Mouse (Mus musculus): Measurements from ENCODE around the gene Fam234b.

Gene Fam234b

DNA sequence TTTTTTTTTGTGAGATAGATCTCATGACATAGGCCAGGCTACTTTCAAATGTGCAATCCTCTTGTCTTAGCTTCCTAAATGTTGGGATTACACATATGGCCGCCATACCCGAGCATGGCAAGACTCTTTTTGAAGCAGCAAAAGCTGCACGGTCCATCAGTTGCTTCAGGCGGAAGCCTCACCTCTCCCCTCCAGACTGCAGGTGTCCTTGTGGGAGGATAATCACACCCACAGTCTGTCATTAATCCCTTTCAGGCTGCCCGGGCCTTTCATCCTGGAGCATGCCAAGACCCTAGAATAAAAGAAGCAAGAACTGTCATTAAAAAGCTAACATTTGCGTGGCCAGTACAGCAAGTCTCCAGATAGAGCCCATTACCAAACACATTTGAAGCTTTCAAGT lies 71.8 kb downstream of the Fam234b start:
- DNase-seq (ENCODE audit: low spot score): no peak

DNA sequence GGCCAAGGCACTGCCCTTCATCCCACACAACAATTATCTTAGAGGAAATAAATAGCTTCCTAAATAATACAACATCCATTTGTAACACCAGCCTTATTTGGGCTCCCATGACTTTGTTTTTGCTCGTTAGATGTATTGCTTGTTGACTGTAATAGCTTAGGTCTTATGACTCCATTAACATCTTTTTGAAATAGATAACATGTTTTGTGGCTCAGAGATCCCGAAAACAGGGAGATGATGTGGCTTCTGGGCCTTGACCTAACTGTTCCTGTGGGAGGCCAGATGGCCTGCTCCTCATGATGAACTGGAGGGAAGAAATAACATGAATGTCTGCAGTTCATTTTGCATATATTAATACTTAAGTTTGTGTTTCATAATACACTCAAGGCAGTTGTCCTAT lies 74.0 kb downstream of the Fam234b start:
- DNase-seq (ENCODE audit: low spot score): no peak

DNA sequence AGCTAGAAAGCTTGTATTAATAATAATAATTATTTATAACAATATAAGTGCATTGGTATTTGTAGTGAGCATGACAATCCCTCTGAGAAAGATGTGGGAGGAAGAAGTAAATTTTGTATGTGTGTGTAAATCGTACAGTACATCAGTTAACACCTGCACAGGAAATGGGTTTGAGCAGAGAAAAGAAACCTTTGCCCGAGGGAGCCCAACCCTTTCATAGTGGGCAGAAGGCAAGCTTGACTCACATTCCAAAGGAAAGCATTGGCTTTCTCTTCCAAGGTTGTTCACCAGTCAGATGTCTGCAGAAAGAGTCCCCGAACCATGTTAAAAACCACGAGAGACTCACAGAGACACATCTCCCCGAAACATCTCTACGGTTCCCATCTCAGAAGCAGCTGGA lies 75.3 kb downstream of the Fam234b start:
- DNase-seq (ENCODE audit: low spot score): no peak

DNA sequence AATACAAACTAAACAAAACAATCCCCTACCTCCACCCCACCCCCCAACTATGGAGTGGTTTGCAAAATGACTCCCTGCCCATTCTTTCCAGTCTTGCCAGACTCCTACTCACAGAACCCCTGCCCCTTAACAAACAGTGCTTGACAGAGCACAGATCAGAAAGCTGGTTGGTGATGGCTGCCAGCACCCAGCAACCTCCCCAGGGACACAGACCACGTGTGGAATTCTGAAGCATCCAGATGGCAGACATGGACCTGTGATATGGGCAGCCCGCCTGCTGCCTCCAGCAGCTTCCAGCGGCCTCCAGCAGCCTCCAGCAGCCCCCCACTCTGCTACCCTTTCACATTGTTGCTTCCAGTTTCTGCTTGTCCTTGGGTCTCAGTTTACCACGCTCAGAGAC lies 77.5 kb downstream of the Fam234b start:
- no peak for DNase-seq (ENCODE audit: low spot score)

DNA sequence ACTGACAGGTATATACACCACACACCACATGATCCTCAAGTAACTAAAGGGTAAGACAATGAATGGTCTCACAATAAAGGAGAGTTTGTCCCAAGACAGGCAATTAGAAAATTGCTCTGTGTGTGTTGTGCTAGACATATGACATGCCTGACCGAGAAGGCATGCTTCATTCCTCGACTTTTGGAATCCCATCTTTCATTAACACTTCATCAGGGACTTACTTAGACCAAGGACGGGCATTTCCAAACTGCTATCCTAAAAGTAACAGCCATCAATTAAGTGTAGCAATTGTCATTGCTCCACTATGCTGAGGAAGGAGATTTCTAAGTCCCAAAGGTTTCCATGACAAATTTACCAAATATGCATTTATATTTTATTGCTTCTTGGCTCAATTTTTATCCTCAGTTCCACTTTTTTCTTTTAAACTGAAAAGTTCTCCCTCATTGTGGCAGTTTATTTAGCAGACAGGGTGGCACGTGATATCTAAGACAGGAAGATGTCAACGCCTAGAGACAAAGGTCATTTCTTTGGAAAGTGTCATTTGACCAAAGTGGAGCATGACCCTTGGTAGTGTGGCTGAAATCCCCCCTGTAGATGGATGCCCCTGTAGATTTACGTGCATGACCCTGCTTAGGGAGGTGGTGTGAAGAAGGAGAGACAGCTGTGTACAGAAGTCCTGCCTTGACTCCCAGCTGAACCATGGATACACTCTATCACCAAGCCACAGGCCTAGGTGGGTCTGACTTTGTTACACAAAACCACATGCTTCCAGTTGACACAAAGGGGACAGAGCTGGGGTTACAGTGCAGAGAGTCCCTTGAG lies 78.9 kb downstream of the Fam234b start:
- no peak for DNase-seq (ENCODE audit: low spot score)

DNA sequence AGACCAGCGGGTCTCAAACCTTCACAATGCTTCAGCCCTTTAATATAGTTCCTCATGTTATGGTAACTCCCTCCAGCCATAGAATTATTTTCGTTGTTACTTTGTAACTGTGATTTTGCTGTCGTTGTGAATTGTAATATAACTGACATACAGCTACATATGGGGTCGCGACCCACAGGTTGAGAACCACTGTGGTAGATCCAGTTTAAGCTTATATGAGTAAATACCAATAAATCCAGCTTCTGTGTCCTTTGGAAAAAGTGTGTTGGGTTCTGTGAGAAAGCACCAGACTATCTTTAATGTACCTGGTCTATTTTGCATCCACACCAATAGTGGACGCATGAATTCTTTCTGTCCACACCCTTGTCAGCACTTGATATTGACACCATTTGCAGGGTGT lies 80.5 kb downstream of the Fam234b start:
- DNase-seq (ENCODE audit: low spot score): no peak

DNA sequence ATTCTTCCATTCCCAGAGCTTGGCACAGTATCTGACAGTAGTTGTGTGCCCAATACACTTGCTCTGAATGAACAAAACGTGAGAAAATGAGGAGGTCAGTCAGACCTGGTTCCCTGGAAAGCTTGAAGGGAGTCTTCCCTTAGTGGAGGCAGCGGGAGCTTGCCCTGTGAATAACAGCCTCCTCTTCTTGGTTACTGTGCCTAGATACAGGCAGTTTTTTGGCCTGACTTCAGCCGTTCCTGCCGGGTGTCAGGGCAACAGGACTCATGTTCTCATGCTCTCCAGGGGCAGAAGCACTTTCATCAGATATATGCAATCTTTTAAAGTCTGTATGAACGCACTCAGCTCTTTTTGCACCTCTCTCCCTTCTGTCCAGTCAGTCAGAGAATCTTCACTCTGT lies 81.5 kb downstream of the Fam234b start:
- DNase-seq (ENCODE audit: low spot score): no peak

DNA sequence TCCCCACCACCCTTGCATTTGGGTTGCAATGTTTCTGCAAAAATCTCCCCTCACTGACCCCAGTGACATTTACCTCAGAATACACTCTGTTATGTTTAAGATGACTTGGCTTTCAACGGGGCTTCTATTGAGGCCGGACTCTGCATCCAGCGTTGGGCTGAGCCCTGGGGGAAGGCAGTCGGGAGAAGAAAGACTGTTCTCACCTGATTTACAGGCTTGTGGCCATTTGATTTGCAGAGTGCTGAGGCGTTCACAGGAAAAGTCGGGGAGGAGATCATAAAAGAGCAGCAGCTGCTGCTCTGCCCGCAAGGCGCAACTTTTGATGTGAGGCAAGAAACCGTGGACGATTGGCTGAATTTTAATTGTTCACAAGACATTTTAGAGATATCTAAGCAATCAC lies 82.1 kb downstream of the Fam234b start:
- no peak for DNase-seq (ENCODE audit: low spot score)

DNA sequence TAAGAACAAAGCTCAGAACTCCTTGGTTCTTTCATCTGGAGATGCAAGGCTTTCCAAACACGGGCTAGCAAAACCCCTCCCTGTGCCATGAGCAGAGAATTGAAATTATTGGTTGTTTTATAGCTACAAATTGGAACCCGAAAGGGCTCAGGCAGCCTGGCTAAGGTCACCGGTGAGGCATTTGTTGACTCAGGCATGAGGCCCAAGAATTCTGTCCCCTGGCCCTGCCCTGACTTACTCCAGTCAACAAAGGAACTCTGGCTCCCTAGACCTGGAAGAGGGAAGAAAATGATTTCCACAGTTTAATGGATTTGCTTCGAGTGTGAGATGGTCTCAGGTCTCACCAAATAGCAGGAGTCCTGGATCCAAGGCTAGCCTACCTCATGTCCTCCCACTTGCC lies 94.6 kb downstream of the Fam234b start:
- DNase-seq (ENCODE audit: low spot score): no peak

DNA sequence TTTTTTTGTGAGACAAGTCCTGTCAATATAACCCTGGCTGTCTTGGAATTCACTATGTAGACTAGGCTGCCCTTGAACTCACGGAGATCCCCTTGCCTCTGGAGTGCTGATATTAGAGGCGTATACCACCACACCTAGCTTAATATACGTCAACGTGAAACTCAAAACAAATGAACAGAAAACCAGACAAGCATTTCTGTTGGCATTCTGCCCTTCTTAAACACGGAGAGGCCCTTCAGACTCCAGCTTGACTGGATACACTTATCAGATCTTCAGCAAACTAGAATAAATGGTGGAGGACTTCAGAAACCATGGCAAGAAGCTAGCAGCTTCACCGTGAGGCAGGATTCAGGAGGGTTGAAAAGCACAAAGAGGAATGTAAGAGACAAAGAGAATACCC lies 96.4 kb downstream of the Fam234b start:
- no peak for DNase-seq (ENCODE audit: low spot score)

Data from ovary, postnatal 36 days (tissue).